Mouse (Mus musculus) c-Kit-positive CD71-positive TER-119-positive erythroid progenitor cells, embryonic 14.5 days (primary cell): ENCODE measurements at regions not wholly inside any gene's neighbourhood (a gene's known extent, or its start where the extent isn't known, plus 50 kb on each side); places are given as distances from the start of the nearest gene placed in this dataset.
"Not testable (repeated sequence)": the region's sequence is repeated elsewhere in the genome, so short reads cannot be mapped to it uniquely, and the experiment has no call there.

Experiments
- DNase-seq: peaks from one replicate; pipeline ENCODE4 v3.0.0-alpha.2; 2013; ENCODE audit warnings: low spot score

- DNase-seq = no peak
Measured at GRCm38 (mm10) chr19:19770990-19771389, 619.8 kb downstream of the Anxa1 start.

GRCm38 (mm10) chr19:19750069-19750599 lies 639.1 kb upstream of the Rorb start:
- DNase-seq = not testable (repeated sequence)

DNA sequence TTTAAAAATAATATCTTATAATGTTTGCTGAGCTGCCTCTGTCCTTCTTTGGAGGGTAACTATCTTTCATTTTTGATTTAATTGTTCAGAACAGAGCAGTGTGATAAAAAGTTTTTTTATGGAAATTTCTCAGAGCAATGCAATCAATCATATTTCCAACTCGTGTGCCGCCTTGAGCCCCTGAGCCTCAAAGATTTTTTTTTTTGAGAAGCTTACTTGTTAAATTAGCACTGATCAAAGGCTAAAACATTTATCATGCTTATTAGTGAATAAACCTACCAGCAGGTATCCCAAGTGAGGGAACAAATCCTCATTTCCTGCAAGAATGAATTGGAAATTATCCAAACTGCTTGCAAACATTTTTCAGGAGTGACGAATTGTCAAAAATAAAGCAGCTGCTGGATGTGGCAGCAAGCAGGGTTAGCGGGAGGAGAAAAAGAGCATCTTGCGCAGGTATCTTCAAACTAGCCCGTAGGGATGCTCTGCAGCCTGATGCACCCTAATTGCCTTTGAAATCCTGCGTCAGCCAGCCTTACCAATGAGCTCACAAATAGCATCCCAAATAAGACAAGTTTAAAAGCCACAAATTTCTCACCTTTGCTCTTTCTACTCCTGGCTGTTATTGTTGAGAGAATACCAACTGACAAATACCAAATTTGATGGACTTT lies 637.0 kb upstream of the Rorb start:
- no peak for DNase-seq

DNA sequence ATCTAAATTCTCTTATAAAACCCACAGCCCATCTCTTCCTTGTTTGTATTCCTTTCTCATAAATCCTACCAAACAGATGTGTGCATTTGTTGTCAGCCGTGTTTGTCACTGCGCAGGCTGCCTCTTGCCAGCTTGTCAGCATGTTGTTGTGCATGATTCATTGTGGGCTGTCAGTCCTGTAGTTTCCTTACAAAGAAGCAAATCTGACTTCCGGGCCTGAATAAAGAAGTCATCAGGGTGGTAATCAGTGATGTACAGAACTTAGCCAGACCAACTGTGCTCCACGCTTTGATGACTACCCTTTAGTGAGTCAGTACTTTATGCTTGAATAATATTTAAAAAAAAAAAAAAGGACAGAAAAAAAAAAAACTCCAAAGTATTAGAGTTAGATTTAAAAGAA lies 608.9 kb upstream of the Rorb start:
- no peak for DNase-seq
